Mouse (Mus musculus) forebrain, embryonic 14.5 days (tissue): ENCODE measurements around the gene Dlgap4. TPM values are rescaled to one million over a fixed set of nuclear protein-coding genes. Genes with fewer than 3 reads are reported as not detected.

Experiments
- ATAC-seq: fragments of 200-750 bp; cut with Nextera tagmentation; 2 replicates; pipeline ENCODE4 v1.8.0; 2017; ENCODE audit warnings: mild to moderate bottlenecking, moderate library complexity
- DNase-seq: peaks from one replicate; pipeline ENCODE4 v3.0.0-alpha.2; 2015; ENCODE audit warnings: low spot score
- H3K27ac ChIP-seq: fragments of 300-500 bp; sonication (generic); 2 replicates; pipeline ENCODE4 v1.5.1; 2014; ENCODE audit warnings: low read depth, mild to moderate bottlenecking, control low read depth, low read length, moderate library complexity
- H3K27me3 ChIP-seq: fragments of 300-500 bp; sonication (generic); replicated peaks from 2 replicates; pipeline ENCODE4 v1.6.1; 2014; ENCODE audit warnings: low read length, control low read depth, mixed read lengths; ENCODE audit not compliant: control insufficient read depth, insufficient read depth
- H3K36me3 ChIP-seq: fragments of 300-500 bp; sonication (generic); 2 replicates; pipeline ENCODE4 v1.6.1; 2014; ENCODE audit warnings: low read length, control low read depth; ENCODE audit not compliant: control insufficient read depth, insufficient read depth
- H3K4me1 ChIP-seq: fragments of 300-500 bp; sonication (generic); 2 replicates; pipeline ENCODE4 v1.6.1; 2014; ENCODE audit warnings: antibody characterized with exemption, low read length, control low read depth; ENCODE audit not compliant: control insufficient read depth, insufficient read depth
- H3K4me2 ChIP-seq: fragments of 300-500 bp; sonication (generic); 2 replicates; pipeline ENCODE4 v1.6.1; 2014; ENCODE audit warnings: mild to moderate bottlenecking, control low read depth, low read length
- H3K4me3 ChIP-seq: fragments of 300-500 bp; sonication (generic); 2 replicates; pipeline ENCODE4 v1.5.1; 2014; ENCODE audit warnings: low read depth, low read length, control low read depth
- H3K9ac ChIP-seq: fragments of 300-500 bp; sonication (generic); 2 replicates; pipeline ENCODE4 v1.6.1; 2014; ENCODE audit warnings: mild to moderate bottlenecking, low read length, control low read depth, moderate library complexity
- H3K9me3 ChIP-seq: fragments of 300-500 bp; sonication (generic); replicated peaks from 2 replicates; pipeline ENCODE4 v1.6.1; 2016; ENCODE audit warnings: low read length, control low read depth, mixed read lengths; ENCODE audit not compliant: control insufficient read depth
- WGBS: fragments of 180-500 bp; shearing (Covaris S2); extraction: QIAGEN DNeasy Blood & Tissue Kit; methylation state at CpG from one replicate; pipeline ENCODE4 v1.1.7; 2014; 5-methylcytosine and 5-hydroxymethylcytosine counted together
- polyA plus RNA-seq: library from polyadenylated mRNA; unstranded; fragments of >200 nt; fragmentation: Nextera tagmentation; extraction: Ambion mirVana; gene quantifications from 2 replicates; pipeline ENCODE4 v1.2.1, GENCODE M21; 2014

Dlgap4 gene
- polyA plus RNA-seq, 1 experiment from 2014 or later = 307 TPM

- 70% methylated on average over 10 of the region's 10 CpGs for WGBS
- DNase-seq (peak; percentile 80), ATAC-seq (peak; percentile 46; the same call in 1 of the 2 replicates)
- Histone ChIP-seq H3K36me3 (no peaks in the 10 kb centered on the region), H3K4me3 (no peak overlapping the region), H3K4me1 (no peaks in the 10 kb centered on the region), H3K27me3 (no peaks in the 10 kb centered on the region), H3K9ac (no peak overlapping the region), H3K4me2 (no peak overlapping the region), H3K9me3 (no peaks in the 10 kb centered on the region), H3K27ac (peak overlapping the region; percentile 34; the same call in 1 of the 2 replicates)
Observed at GRCm38 (mm10) chr2:156673307-156673706, 59.8 kb downstream of the Dlgap4 start.

DNA sequence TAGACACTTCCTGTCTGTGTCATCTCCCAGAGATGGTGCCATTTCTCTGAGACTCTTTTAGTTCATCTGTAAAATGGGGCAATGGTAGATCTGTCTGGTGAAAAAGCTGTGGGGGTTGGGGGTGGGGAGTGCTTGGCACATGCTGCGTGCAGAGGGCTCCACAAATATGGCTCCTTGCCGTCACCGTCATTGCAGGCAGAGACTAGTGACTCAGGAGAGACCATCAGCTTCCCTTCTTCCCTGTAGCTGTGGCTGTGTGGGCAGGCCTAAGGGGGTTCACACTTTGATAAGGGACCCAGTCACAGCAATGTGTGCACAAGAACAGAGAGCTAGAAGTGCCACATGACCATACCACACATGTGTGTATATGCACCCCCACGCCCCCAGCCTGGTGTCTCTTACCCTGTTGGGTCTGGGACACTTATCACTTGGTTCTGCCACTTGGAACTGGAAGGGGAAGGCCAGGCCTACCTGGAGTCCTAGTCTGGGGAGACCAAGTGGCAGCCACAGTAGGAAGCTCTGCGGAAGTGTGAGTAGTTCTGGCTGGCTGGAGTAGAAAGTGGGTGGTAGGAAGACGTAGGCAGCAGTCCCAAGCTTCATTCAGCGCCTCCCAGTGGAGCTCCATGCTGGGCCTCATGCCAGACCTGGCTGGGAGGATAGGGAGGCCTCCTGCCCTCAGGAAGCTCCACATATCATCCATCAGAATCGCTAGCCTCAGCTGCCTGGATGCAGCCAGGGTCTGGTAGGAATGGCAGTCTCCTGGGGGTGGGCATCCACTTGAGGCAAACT lies 60.6 kb downstream of the Dlgap4 start:
- ATAC-seq = peak; percentile 20; the same call in 1 of the 2 replicates
- WGBS = 74% methylated on average over 8 of the region's 8 CpGs
- peak overlapping the region; percentile 34; the same call in 1 of the 2 replicates for H3K27ac ChIP-seq

DNA sequence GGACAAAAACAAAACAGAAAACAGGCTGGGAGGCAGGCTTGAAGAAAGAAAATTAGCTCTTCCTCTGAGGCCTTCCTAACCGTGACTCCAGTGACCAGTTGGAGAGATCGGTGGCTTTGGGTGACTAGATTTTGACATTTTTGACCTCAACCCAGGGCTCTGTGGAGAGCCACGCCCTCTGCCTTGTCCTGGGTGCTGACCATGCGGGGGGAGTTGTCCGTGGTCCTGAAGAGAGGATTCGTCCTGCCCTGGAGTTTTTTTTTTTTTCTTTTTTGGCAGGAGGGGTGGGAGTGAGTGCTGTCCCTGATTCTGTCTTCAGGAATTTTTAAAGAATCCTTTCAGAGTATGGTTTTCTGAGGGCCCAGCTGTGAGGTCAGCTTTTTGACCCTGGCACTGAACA lies 63.4 kb downstream of the Dlgap4 start:
- WGBS = 14% methylated on average over 6 of the region's 6 CpGs
- H3K4me2 ChIP-seq = no peak overlapping the region
- DNase-seq (no peak), ATAC-seq (no peak)
- no peak overlapping the region for H3K9ac ChIP-seq
- no peaks in the 10 kb centered on the region for H3K36me3 ChIP-seq
- H3K27me3 ChIP-seq = no peaks in the 10 kb centered on the region
- 0 out of 2 replicates have a peak, but pooled peaks cover 2% of the 10 kb centered on the region for H3K4me1 ChIP-seq
- no peak overlapping the region for H3K4me3 ChIP-seq
- no peaks in the 10 kb centered on the region for H3K9me3 ChIP-seq
- no peak overlapping the region for H3K27ac ChIP-seq

More for the DNA sequence above, 60.6 kb downstream of the Dlgap4 start:
- no peaks in the 10 kb centered on the region for H3K9me3 ChIP-seq
- no peaks in the 10 kb centered on the region for H3K27me3 ChIP-seq
- H3K4me1 ChIP-seq = 0 out of 2 replicates have a peak, but pooled peaks cover 2% of the 10 kb centered on the region
- DNase-seq = no peak
- H3K4me3 ChIP-seq = no peak overlapping the region
- no peak overlapping the region for H3K4me2 ChIP-seq
- H3K36me3 ChIP-seq = no peaks in the 10 kb centered on the region
- no peak overlapping the region for H3K9ac ChIP-seq

DNA sequence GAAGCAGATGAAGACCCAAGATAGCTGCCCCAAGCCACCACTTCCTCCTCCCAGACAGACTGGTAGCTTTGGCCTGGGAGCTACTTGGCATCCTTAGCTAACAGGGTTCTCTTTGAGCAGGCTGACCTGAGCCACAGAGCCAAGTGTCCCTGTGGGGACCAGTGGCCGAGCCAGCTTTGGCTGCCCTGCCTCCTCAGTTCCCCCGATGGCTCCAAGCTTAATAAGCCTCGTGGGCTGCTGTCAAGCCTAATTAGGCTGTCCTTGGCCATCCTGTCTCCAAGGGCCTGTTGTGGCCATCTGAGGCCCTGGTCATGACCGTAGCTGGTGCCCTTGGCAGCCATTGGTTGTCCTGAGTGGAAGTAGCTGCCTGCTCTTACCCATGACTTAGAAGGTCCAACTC lies 64.6 kb downstream of the Dlgap4 start:
- Histone ChIP-seq H3K4me3 (no peak overlapping the region), H3K9ac (no peak overlapping the region), H3K9me3 (no peaks in the 10 kb centered on the region), H3K27ac (no peak overlapping the region), H3K36me3 (no peaks in the 10 kb centered on the region), H3K4me1 (0 out of 2 replicates have a peak, but pooled peaks cover 2% of the 10 kb centered on the region), H3K27me3 (no peaks in the 10 kb centered on the region), H3K4me2 (no peak overlapping the region)
- no peak for ATAC-seq
- DNase-seq = no peak
- WGBS = 76% methylated on average over 4 of the region's 4 CpGs

GRCm38 (mm10) chr2:156682965-156683364 lies 69.5 kb downstream of the Dlgap4 start:
- Histone ChIP-seq H3K36me3 (no peaks in the 10 kb centered on the region), H3K4me3 (no peak overlapping the region), H3K4me2 (no peak overlapping the region), H3K9me3 (no peaks in the 10 kb centered on the region), H3K27me3 (no peaks in the 10 kb centered on the region), H3K27ac (no peak overlapping the region), H3K9ac (no peak overlapping the region), H3K4me1 (0 out of 2 replicates have a peak, but pooled peaks cover 2% of the 10 kb centered on the region)
- no peak for DNase-seq
- no peak; the same call in 1 of the 2 replicates for ATAC-seq
- WGBS = 48% methylated on average over 12 of the region's 12 CpGs

- Histone ChIP-seq H3K4me3 (no peak overlapping the region), H3K9ac (no peak overlapping the region; the same call in 1 of the 2 replicates), H3K36me3 (no peaks in the 10 kb centered on the region), H3K27ac (no peak overlapping the region), H3K27me3 (no peaks in the 10 kb centered on the region), H3K9me3 (no peaks in the 10 kb centered on the region), H3K4me2 (no peak overlapping the region), H3K4me1 (peaks cover 8% of the 10 kb centered on the region; the same call in 1 of the 2 replicates)
- DNase-seq (no peak), ATAC-seq (no peak)
- WGBS = 86% methylated on average over 14 of the region's 14 CpGs
Observed at GRCm38 (mm10) chr2:156685999-156686398, 72.5 kb downstream of the Dlgap4 start.

DNA sequence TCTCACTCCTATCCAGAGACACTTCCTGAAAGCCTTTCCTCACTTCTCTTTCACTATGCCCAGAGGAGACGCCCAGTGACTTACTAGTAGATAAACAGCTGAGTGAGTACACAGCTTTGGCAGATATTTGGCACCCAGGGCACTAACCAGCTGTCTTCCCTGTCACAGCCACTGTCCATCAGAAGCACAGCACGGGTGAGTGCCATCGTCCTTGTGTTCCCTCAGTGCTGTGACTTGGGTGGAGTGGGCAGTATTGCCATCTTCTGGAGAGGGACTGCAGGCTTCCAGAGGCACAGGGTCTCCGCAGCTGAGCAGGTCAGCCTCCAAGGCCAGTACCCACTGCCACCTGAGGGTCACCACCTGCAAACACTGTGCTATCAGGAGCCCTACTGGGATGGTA lies 73.2 kb downstream of the Dlgap4 start:
- H3K4me1 ChIP-seq = peaks cover 8% of the 10 kb centered on the region; the same call in 1 of the 2 replicates
- H3K9ac ChIP-seq = no peak overlapping the region
- H3K27me3 ChIP-seq = no peaks in the 10 kb centered on the region
- no peaks in the 10 kb centered on the region for H3K36me3 ChIP-seq
- no peaks in the 10 kb centered on the region for H3K9me3 ChIP-seq
- no peak overlapping the region for H3K27ac ChIP-seq
- ATAC-seq (no peak), DNase-seq (no peak)
- H3K4me2 ChIP-seq = no peak overlapping the region
- H3K4me3 ChIP-seq = no peak overlapping the region
- WGBS = 83% methylated on average over 4 of the region's 4 CpGs

GRCm38 (mm10) chr2:156688604-156689003 lies 75.1 kb downstream of the Dlgap4 start:
- no peaks in the 10 kb centered on the region for H3K9me3 ChIP-seq
- under 1% methylated on average over 14 of the region's 14 CpGs for WGBS
- no peaks in the 10 kb centered on the region for H3K36me3 ChIP-seq
- H3K4me2 ChIP-seq = peak overlapping the region; percentile 10; the same call in 1 of the 2 replicates
- no peak overlapping the region for H3K27ac ChIP-seq
- peaks cover 10% of the 10 kb centered on the region for H3K4me1 ChIP-seq
- H3K9ac ChIP-seq = 0 out of 2 replicates have a peak overlapping the region, but pooled peaks have one; percentile 9
- H3K27me3 ChIP-seq = no peaks in the 10 kb centered on the region
- ATAC-seq = no peak
- H3K4me3 ChIP-seq = no peak overlapping the region
- peak; percentile 80 for DNase-seq

DNA sequence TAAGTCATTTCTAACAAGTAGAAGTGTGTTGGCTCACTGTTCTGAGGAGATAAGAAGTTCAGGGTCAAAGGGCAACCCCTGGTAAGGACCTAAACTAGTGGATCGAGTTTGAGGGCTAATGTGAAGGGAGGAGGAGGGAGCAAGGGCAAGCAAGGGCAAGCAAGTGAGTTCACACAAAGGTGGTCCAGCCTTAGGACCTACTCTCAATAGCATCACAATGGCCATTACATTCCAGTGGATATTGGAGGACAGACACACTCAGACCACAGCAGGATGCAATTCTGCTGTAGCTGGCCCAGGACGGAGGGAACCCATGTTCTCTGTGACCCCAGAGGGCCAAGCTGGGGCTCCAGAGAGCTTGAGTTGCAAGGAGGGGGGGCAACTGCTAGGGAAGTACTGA lies 77.3 kb downstream of the Dlgap4 start:
- no peak overlapping the region for H3K4me3 ChIP-seq
- H3K9me3 ChIP-seq = no peaks in the 10 kb centered on the region
- no peaks in the 10 kb centered on the region for H3K36me3 ChIP-seq
- 52% methylated on average over 2 of the region's 2 CpGs for WGBS
- DNase-seq (no peak), ATAC-seq (no peak)
- no peaks in the 10 kb centered on the region for H3K27me3 ChIP-seq
- H3K4me1 ChIP-seq = peaks cover 10% of the 10 kb centered on the region
- no peak overlapping the region for H3K27ac ChIP-seq
- no peak overlapping the region for H3K4me2 ChIP-seq
- no peak overlapping the region for H3K9ac ChIP-seq
